Mouse (Mus musculus): ENCODE results near the gene Efhd2. TPM values are rescaled to one million over a fixed set of nuclear protein-coding genes. Genes with fewer than 3 reads are reported as not detected.
A peak's percentile ranks its signal among the peaks of the same experiment; 100 is the strongest.

The Efhd2 gene
- polyA plus RNA-seq, 1 experiment from 2014 or later: 58.8 TPM

GRCm38 (mm10) chr4:141818861-141819260 lies 55.9 kb downstream of the Efhd2 start:
- H3K9me3 ChIP-seq (ENCODE audit: control insufficient read depth, low read depth, low read length): no peaks in the 10 kb centered on the region
- H3K4me3 ChIP-seq (ENCODE audit: low read depth, low read length): no peak overlapping the region
- no peaks in the 10 kb centered on the region for H3K27me3 ChIP-seq (ENCODE audit: control insufficient read depth, insufficient read depth, low read length)
- peaks cover 4% of the 10 kb centered on the region; the same call in 1 of the 2 replicates for H3K36me3 ChIP-seq (ENCODE audit: control insufficient read depth, insufficient read depth, low read length)
- no peak overlapping the region for H3K9ac ChIP-seq (replicated peaks; ENCODE audit: low read depth, low read length)
- H3K4me1 ChIP-seq (ENCODE audit: control insufficient read depth, insufficient read depth, low read length): 0 out of 2 replicates have a peak, but pooled peaks cover 2% of the 10 kb centered on the region
- WGBS: 83% methylated on average over 13 of the region's 13 CpGs
- no peak overlapping the region for H3K27ac ChIP-seq (ENCODE audit: low read length)
- no peak for ATAC-seq (ENCODE audit: insufficient number of reproducible peaks, insufficient read depth, low FRiP score, low read depth)
- no peak overlapping the region for H3K4me2 ChIP-seq (replicated peaks; ENCODE audit: low read depth, low read length)

- Histone ChIP-seq H3K27me3 (ENCODE audit: control insufficient read depth, insufficient read depth, low read length) (no peaks in the 10 kb centered on the region), H3K4me1 (ENCODE audit: control insufficient read depth, insufficient read depth, low read length) (0 out of 2 replicates have a peak, but pooled peaks cover 2% of the 10 kb centered on the region), H3K9me3 (ENCODE audit: control insufficient read depth, low read depth, low read length) (no peaks in the 10 kb centered on the region), H3K36me3 (ENCODE audit: control insufficient read depth, insufficient read depth, low read length) (peaks cover 14% of the 10 kb centered on the region; the same call in 1 of the 2 replicates), H3K27ac (ENCODE audit: low read length) (no peak overlapping the region), H3K9ac (replicated peaks; ENCODE audit: low read depth, low read length) (no peak overlapping the region), H3K4me3 (ENCODE audit: low read depth, low read length) (no peak overlapping the region), H3K4me2 (replicated peaks; ENCODE audit: low read depth, low read length) (no peak overlapping the region)
- 78% methylated on average over 10 of the region's 10 CpGs for WGBS
- no peak for ATAC-seq (ENCODE audit: insufficient number of reproducible peaks, insufficient read depth, low FRiP score, low read depth)
Measured at GRCm38 (mm10) chr4:141817706-141818105, 57.0 kb downstream of the Efhd2 start.

GRCm38 (mm10) chr4:141816776-141817655 lies 57.7 kb downstream of the Efhd2 start:
- ATAC-seq (ENCODE audit: insufficient number of reproducible peaks, insufficient read depth, low FRiP score, low read depth): no peak
- Histone ChIP-seq H3K27ac (ENCODE audit: low read length) (no peak overlapping the region), H3K9me3 (ENCODE audit: control insufficient read depth, low read depth, low read length) (no peaks in the 10 kb centered on the region), H3K4me3 (ENCODE audit: low read depth, low read length) (no peak overlapping the region), H3K4me2 (replicated peaks; ENCODE audit: low read depth, low read length) (no peak overlapping the region), H3K9ac (replicated peaks; ENCODE audit: low read depth, low read length) (no peak overlapping the region), H3K27me3 (ENCODE audit: control insufficient read depth, insufficient read depth, low read length) (no peaks in the 10 kb centered on the region), H3K4me1 (ENCODE audit: control insufficient read depth, insufficient read depth, low read length) (0 out of 2 replicates have a peak, but pooled peaks cover 2% of the 10 kb centered on the region), H3K36me3 (ENCODE audit: control insufficient read depth, insufficient read depth, low read length) (peaks cover 21% of the 10 kb centered on the region; the same call in 1 of the 2 replicates)
- WGBS: 74% methylated on average over 14 of the region's 14 CpGs

GRCm38 (mm10) chr4:141816267-141816666 lies 58.5 kb downstream of the Efhd2 start:
- Histone ChIP-seq H3K4me3 (ENCODE audit: low read depth, low read length) (no peak overlapping the region), H3K4me2 (replicated peaks; ENCODE audit: low read depth, low read length) (no peak overlapping the region), H3K9me3 (ENCODE audit: control insufficient read depth, low read depth, low read length) (no peaks in the 10 kb centered on the region), H3K36me3 (ENCODE audit: control insufficient read depth, insufficient read depth, low read length) (peaks cover 27% of the 10 kb centered on the region), H3K9ac (replicated peaks; ENCODE audit: low read depth, low read length) (no peak overlapping the region), H3K4me1 (ENCODE audit: control insufficient read depth, insufficient read depth, low read length) (0 out of 2 replicates have a peak, but pooled peaks cover 2% of the 10 kb centered on the region), H3K27me3 (ENCODE audit: control insufficient read depth, insufficient read depth, low read length) (no peaks in the 10 kb centered on the region), H3K27ac (ENCODE audit: low read length) (no peak overlapping the region)
- WGBS: 87% methylated on average over 7 of the region's 7 CpGs
- no peak for ATAC-seq (ENCODE audit: insufficient number of reproducible peaks, insufficient read depth, low FRiP score, low read depth)

GRCm38 (mm10) chr4:141811375-141811774 lies 63.3 kb downstream of the Efhd2 start:
- Histone ChIP-seq H3K9ac (replicated peaks; ENCODE audit: low read depth, low read length) (no peak overlapping the region), H3K4me2 (replicated peaks; ENCODE audit: low read depth, low read length) (no peak overlapping the region), H3K9me3 (ENCODE audit: control insufficient read depth, low read depth, low read length) (no peaks in the 10 kb centered on the region), H3K27me3 (ENCODE audit: control insufficient read depth, insufficient read depth, low read length) (no peaks in the 10 kb centered on the region), H3K27ac (ENCODE audit: low read length) (no peak overlapping the region), H3K4me3 (ENCODE audit: low read depth, low read length) (no peak overlapping the region), H3K4me1 (ENCODE audit: control insufficient read depth, insufficient read depth, low read length) (no peaks in the 10 kb centered on the region), H3K36me3 (ENCODE audit: control insufficient read depth, insufficient read depth, low read length) (peaks cover 59% of the 10 kb centered on the region)
- no peak for ATAC-seq (ENCODE audit: insufficient number of reproducible peaks, insufficient read depth, low FRiP score, low read depth)
- WGBS: 92% methylated on average over 7 of the region's 7 CpGs

GRCm38 (mm10) chr4:141810975-141811374 lies 63.7 kb downstream of the Efhd2 start:
- Histone ChIP-seq H3K27ac (ENCODE audit: low read length) (no peak overlapping the region), H3K27me3 (ENCODE audit: control insufficient read depth, insufficient read depth, low read length) (no peaks in the 10 kb centered on the region), H3K4me3 (ENCODE audit: low read depth, low read length) (no peak overlapping the region), H3K36me3 (ENCODE audit: control insufficient read depth, insufficient read depth, low read length) (peaks cover 61% of the 10 kb centered on the region), H3K9ac (replicated peaks; ENCODE audit: low read depth, low read length) (no peak overlapping the region), H3K4me2 (replicated peaks; ENCODE audit: low read depth, low read length) (no peak overlapping the region), H3K4me1 (ENCODE audit: control insufficient read depth, insufficient read depth, low read length) (no peaks in the 10 kb centered on the region), H3K9me3 (ENCODE audit: control insufficient read depth, low read depth, low read length) (no peaks in the 10 kb centered on the region)
- 97% methylated on average over 2 of the region's 2 CpGs for WGBS
- ATAC-seq (ENCODE audit: insufficient number of reproducible peaks, insufficient read depth, low FRiP score, low read depth): no peak

GRCm38 (mm10) chr4:141809850-141810464 lies 64.8 kb downstream of the Efhd2 start:
- peaks cover 72% of the 10 kb centered on the region for H3K36me3 ChIP-seq (ENCODE audit: control insufficient read depth, insufficient read depth, low read length)
- H3K27me3 ChIP-seq (ENCODE audit: control insufficient read depth, insufficient read depth, low read length): no peaks in the 10 kb centered on the region
- H3K4me1 ChIP-seq (ENCODE audit: control insufficient read depth, insufficient read depth, low read length): no peaks in the 10 kb centered on the region
- 80% methylated on average over 8 of the region's 8 CpGs for WGBS
- ATAC-seq (ENCODE audit: insufficient number of reproducible peaks, insufficient read depth, low FRiP score, low read depth): 0 out of 2 replicates have a peak, but pooled peaks have one; percentile 17
- no peaks in the 10 kb centered on the region for H3K9me3 ChIP-seq (ENCODE audit: control insufficient read depth, low read depth, low read length)
- H3K4me2 ChIP-seq (replicated peaks; ENCODE audit: low read depth, low read length): no peak overlapping the region
- no peak overlapping the region for H3K9ac ChIP-seq (replicated peaks; ENCODE audit: low read depth, low read length)
- no peak overlapping the region for H3K27ac ChIP-seq (ENCODE audit: low read length)
- no peak overlapping the region for H3K4me3 ChIP-seq (ENCODE audit: low read depth, low read length)

Measured in stomach, embryonic 14.5 days (tissue).